Mouse (Mus musculus) hindbrain, embryonic 12.5 days (tissue): Measurements from ENCODE around the gene Gm38119. TPM values are rescaled to one million over a fixed set of nuclear protein-coding genes. Genes with fewer than 3 reads are reported as not detected.
"Not testable (repeated sequence)": the region's sequence is repeated elsewhere in the genome, so short reads cannot be mapped to it uniquely, and the experiment has no call there.

Experiments used
- ATAC-seq: fragments of 200-750 bp; cut with Nextera tagmentation; 2 replicates; pipeline ENCODE4 v1.8.0; 2017; ENCODE audit warnings: moderate TSS enrichment; ENCODE audit not compliant: low FRiP score
- H3K27ac ChIP-seq: fragments of 300-500 bp; sonication (generic); 2 replicates; pipeline ENCODE4 v1.5.1; 2016; ENCODE audit warnings: mild to moderate bottlenecking
- H3K27me3 ChIP-seq: fragments of 300-500 bp; sonication (generic); 2 replicates; pipeline ENCODE4 v1.6.1; 2016; ENCODE audit warnings: mild to moderate bottlenecking
- H3K36me3 ChIP-seq: fragments of 300-500 bp; sonication (generic); 2 replicates; pipeline ENCODE4 v1.6.1; 2016; ENCODE audit warnings: mild to moderate bottlenecking
- H3K4me1 ChIP-seq: fragments of 300-500 bp; sonication (generic); 2 replicates; pipeline ENCODE4 v1.6.1; 2016
- H3K4me2 ChIP-seq: fragments of 300-500 bp; sonication (generic); replicated peaks from 2 replicates; pipeline ENCODE4 v1.6.1; 2016; ENCODE audit warnings: mild to moderate bottlenecking
- H3K4me3 ChIP-seq: fragments of 300-500 bp; sonication (generic); 2 replicates; pipeline ENCODE4 v1.5.1; 2016; ENCODE audit warnings: mild to moderate bottlenecking
- H3K9ac ChIP-seq: fragments of 300-500 bp; sonication (generic); 2 replicates; pipeline ENCODE4 v1.6.1; 2016; ENCODE audit warnings: mild to moderate bottlenecking, moderate library complexity
- H3K9me3 ChIP-seq: fragments of 300-500 bp; sonication (generic); replicated peaks from 2 replicates; pipeline ENCODE4 v1.6.1; 2016; ENCODE audit warnings: mild to moderate bottlenecking
- WGBS: fragments of 180-500 bp; shearing (Covaris S2); methylation state at CpG from one replicate; pipeline ENCODE4 v1.1.7; 2016; 5-methylcytosine and 5-hydroxymethylcytosine counted together
- polyA plus RNA-seq: library from polyadenylated mRNA; unstranded; fragments of >200 nt; fragmentation: Nextera tagmentation; extraction: Ambion mirVana; gene quantifications from 2 replicates; pipeline ENCODE4 v1.2.1, GENCODE M21; 2016

The Gm38119 gene
- polyA plus RNA-seq: not detected in 2 replicates

DNA sequence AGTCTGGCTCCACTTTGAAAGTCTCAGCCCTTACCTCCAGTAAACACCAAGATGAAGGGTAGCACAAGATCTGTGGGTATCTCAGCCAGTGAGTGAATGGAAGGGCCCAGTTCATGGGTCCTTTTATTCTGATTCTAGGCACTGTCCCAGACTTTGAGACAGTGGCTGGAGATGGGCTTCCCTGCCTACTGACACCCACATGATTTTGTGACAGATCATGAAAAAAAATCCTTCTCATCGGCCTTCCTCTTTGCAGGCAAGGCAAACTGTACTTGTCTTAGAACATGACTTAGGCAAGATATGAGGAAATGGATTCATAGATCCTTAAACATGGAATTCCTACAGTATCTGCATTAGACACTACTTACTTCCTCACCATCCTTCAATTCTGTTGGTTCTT is at the start of gene Gm38119:
TSS of gene Gm38119 (minus strand) at position 101 of the 400 bp plus-strand sequence.
- no peak within 1 kb of the TSS for H3K4me3 ChIP-seq
- no peaks in the 10 kb centered on the region for H3K36me3 ChIP-seq
- no peaks in the 10 kb centered on the region for H3K27me3 ChIP-seq
- no peaks in the 10 kb centered on the region for H3K4me1 ChIP-seq
- H3K27ac ChIP-seq: no peak within 1 kb of the TSS
- ATAC-seq: no peak
- no peaks in the 10 kb centered on the region for H3K9me3 ChIP-seq
- 88% methylated on average over 1 of the region's 1 CpGs for whole genome bisulfite sequencing
- H3K4me2 ChIP-seq: no peak within 1 kb of the TSS
- H3K9ac ChIP-seq: no peak within 1 kb of the TSS

DNA sequence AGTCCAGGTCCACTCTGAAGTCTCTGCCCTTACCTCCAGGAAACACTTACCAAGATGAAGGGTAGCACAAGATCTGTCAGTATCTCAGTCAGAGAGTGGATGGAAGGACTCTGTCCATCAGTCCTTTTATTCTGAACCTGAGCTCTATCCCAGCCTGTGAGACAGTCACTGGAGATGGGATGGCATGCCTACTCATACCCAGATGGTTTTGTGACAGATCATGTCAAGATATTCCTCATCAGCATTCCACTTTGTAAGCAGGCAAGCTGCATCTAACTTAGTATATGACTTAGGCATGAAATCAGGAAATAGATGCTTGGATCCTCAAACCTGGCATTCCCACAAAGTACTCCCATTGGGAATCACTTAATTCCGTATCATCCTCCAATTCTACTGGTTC is 39.9 kb upstream of the Gm38119 start, which contains the start of gene Lce1i:
TSS of gene Lce1i (minus strand) at position 101 of the 400 bp plus-strand sequence.
- no peak for ATAC-seq

DNA sequence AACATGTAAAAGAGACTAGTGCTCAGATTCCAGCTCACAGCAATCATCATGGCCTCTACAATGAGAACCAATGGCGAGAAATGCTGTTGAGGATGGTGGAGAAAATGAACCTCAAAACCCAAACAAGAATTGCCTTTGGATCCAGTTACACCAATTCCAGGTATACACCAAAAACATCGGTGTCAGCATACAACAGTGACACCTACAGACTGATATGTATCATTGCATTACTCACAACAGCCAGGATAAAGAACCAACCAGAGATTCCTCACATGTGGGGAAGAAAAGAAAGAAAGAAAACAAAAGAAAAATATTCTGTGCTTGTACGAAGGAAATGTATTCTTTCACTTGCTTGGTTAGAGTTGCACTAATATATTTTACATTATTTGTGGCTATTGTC is 32.7 kb upstream of the Gm38119 start:
- no peak overlapping the region for H3K4me2 ChIP-seq
- 26% methylated on average over 3 of the region's 3 CpGs for WGBS
- H3K4me3 ChIP-seq: no peak overlapping the region
- H3K27me3 ChIP-seq: no peaks in the 10 kb centered on the region
- H3K9ac ChIP-seq: no peak overlapping the region
- no peak for ATAC-seq
- no peaks in the 10 kb centered on the region for H3K4me1 ChIP-seq
- H3K27ac ChIP-seq: no peak overlapping the region
- H3K36me3 ChIP-seq: no peaks in the 10 kb centered on the region
- no peaks in the 10 kb centered on the region for H3K9me3 ChIP-seq

More for the DNA sequence above, 39.9 kb upstream of the Gm38119 start, which contains the start of gene Lce1i:
- no peak within 1 kb of the TSS for H3K4me3 ChIP-seq
- no peaks in the 10 kb centered on the region for H3K27me3 ChIP-seq
- H3K4me2 ChIP-seq: no peak within 1 kb of the TSS
- no peaks in the 10 kb centered on the region for H3K36me3 ChIP-seq
- H3K9ac ChIP-seq: no peak within 1 kb of the TSS
- 86% methylated on average over 1 of the region's 1 CpGs for WGBS
- no peaks in the 10 kb centered on the region for H3K9me3 ChIP-seq
- H3K4me1 ChIP-seq: no peaks in the 10 kb centered on the region
- H3K27ac ChIP-seq: no peak within 1 kb of the TSS

DNA sequence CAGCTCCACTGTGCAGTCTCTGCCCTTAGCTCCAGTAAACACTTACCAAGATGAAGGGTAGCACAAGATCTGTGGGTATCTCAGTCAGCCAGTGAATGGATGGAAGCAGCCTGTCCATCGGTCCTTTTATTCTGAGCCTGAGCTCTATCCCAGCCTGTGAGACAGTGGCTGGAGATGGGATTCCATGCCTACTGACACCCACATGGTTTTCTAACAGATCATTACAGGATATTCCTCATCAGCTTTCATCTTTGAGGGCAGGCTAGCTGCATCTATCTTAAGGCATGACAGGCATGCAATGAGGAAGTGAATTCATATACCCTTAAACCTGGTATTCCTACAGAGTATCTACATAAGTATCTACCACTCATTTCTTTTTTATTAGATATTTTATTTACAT is 26.1 kb upstream of the Gm38119 start, which contains the start of gene Lce1h:
TSS of gene Lce1h (minus strand) at position 101 of the 400 bp plus-strand sequence.
- no peaks in the 10 kb centered on the region for H3K4me1 ChIP-seq
- ATAC-seq: no peak
- WGBS: 96% methylated on average over 1 of the region's 1 CpGs

DNA sequence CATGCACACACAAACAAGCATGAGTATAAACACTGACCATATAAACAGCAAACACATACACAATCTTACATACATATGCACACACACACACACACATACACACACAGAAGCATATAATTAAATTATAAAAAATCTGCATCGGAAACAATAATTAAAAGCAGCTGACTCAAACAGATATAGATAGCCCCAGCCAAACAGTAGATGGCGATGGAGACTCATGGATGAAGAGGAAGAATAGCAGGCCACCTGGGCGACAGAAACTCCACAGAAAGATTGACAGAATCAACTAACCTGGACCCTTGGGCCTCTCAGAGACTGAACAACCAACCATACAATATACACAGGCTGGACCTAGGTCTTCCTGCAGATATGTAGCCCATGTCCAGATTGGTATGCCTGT is 14.3 kb upstream of the Gm38119 start:
- Histone ChIP-seq H3K4me2 (no peak overlapping the region), H3K4me1 (no peaks in the 10 kb centered on the region), H3K9ac (no peak overlapping the region), H3K27ac (no peak overlapping the region), H3K36me3 (no peaks in the 10 kb centered on the region), H3K9me3 (no peaks in the 10 kb centered on the region), H3K27me3 (no peaks in the 10 kb centered on the region), H3K4me3 (no peak overlapping the region)
- whole genome bisulfite sequencing: 32% methylated on average over 3 of the region's 3 CpGs
- no peak for ATAC-seq

More for the DNA sequence above, 26.1 kb upstream of the Gm38119 start, which contains the start of gene Lce1h:
- H3K4me3 ChIP-seq: no peak within 1 kb of the TSS
- H3K27ac ChIP-seq: no peak within 1 kb of the TSS
- no peaks in the 10 kb centered on the region for H3K27me3 ChIP-seq
- H3K4me2 ChIP-seq: no peak within 1 kb of the TSS
- H3K9ac ChIP-seq: no peak within 1 kb of the TSS
- H3K36me3 ChIP-seq: no peaks in the 10 kb centered on the region
- no peaks in the 10 kb centered on the region for H3K9me3 ChIP-seq

DNA sequence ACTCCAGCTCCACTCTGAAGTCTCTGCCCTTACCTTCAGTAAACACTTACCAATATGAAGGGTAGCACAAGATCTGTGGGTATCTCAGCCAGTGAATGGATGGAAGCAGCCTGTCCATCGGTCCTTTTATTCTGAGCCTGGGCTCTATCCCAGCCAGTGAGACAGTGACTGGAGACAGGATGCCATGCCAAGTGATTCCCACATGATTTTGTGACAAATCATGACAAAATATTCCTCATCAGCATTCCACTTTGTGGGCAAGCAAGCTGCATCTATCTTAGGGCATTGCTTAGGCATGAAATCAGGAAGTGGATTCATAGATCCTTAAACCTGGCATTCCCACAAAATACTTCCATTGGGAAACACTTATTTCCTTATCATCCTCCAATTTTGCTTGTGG is 13.3 kb upstream of the Gm38119 start, which contains the start of gene Lce1g:
TSS of gene Lce1g (minus strand) at position 101 of the 400 bp plus-strand sequence.
- H3K4me1 ChIP-seq: no peaks in the 10 kb centered on the region
- no peaks in the 10 kb centered on the region for H3K27me3 ChIP-seq
- H3K9me3 ChIP-seq: no peaks in the 10 kb centered on the region
- no peak within 1 kb of the TSS for H3K27ac ChIP-seq
- no peaks in the 10 kb centered on the region for H3K36me3 ChIP-seq
- no peak within 1 kb of the TSS for H3K9ac ChIP-seq
- H3K4me2 ChIP-seq: no peak within 1 kb of the TSS
- WGBS: 85% methylated on average over 1 of the region's 1 CpGs
- no peak for ATAC-seq
- no peak within 1 kb of the TSS for H3K4me3 ChIP-seq

DNA sequence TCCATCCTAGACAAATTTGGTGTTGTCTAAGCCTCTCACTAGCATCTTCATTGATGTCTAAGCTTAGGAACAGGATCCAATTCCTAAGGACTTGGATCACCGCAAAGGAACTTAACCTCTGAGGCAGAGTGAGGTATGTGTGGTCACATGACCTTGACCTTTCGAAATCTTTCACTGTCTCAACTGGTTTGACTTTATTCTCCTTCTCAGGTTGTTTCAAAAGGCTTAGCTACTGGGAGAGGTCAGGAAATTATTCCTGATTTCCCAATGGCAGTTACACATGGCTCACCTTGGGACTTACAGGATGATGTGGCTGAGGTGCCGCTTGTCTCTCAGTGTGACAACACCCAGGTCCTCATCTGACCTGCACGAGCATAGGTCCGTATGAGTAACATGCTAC is 16.3 kb downstream of the Gm38119 start:
- Histone ChIP-seq H3K27ac (no peak overlapping the region), H3K4me2 (no peak overlapping the region), H3K27me3 (no peaks in the 10 kb centered on the region), H3K4me3 (no peak overlapping the region), H3K4me1 (no peaks in the 10 kb centered on the region), H3K9me3 (no peaks in the 10 kb centered on the region), H3K9ac (no peak overlapping the region), H3K36me3 (no peaks in the 10 kb centered on the region)
- WGBS: 91% methylated on average over 5 of the region's 5 CpGs
- no peak for ATAC-seq

DNA sequence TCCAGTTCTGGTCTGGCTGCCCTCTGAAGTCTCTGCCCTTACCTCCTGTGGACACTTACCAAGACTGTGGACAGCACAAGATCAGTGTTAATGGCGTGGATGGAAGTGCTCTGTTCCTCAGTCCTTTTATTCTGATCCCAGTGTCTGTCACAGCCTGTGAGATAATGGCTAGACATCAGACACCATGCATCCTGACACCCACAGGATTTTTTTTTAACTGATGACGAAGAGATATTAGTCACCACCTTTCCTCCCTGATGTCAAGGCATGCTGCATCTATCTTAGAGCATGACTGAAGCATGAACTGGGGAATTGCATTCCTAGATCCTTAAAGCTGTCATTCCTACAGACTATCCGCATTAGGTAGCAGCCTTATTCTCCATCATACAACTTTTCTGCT is 18.6 kb downstream of the Gm38119 start, which contains the start of gene Lce1f:
TSS of gene Lce1f (minus strand) at position 101 of the 400 bp plus-strand sequence.
- Histone ChIP-seq H3K4me1 (no peaks in the 10 kb centered on the region), H3K9ac (no peak within 1 kb of the TSS), H3K27ac (no peak within 1 kb of the TSS), H3K4me3 (no peak within 1 kb of the TSS), H3K4me2 (no peak within 1 kb of the TSS), H3K36me3 (no peaks in the 10 kb centered on the region), H3K27me3 (no peaks in the 10 kb centered on the region), H3K9me3 (no peaks in the 10 kb centered on the region)
- 89% methylated on average over 3 of the region's 3 CpGs for WGBS
- no peak for ATAC-seq

DNA sequence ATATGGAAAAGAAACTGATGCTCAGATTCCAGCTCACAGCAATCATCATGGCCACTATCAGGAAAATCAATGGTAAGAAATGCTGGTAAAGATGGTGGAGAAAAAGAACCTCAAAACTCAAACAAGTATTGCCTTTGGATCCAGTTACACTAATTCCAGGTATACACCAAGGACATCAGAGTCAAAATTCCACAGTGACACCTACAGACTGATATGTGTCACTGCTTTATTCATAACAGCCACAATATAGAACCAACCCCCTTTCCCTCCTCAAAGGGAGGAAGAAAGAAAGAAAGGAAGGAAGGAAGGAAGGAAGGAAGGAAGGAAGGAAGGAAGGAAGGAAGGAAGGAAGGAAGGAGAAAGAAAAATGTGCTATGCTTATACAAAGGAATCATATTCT is 23.8 kb downstream of the Gm38119 start:
- Histone ChIP-seq H3K9ac (no peak overlapping the region), H3K4me1 (no peaks in the 10 kb centered on the region), H3K27me3 (no peaks in the 10 kb centered on the region), H3K36me3 (no peaks in the 10 kb centered on the region), H3K9me3 (no peaks in the 10 kb centered on the region), H3K4me2 (no peak overlapping the region), H3K4me3 (no peak overlapping the region), H3K27ac (no peak overlapping the region)
- no peak for ATAC-seq

DNA sequence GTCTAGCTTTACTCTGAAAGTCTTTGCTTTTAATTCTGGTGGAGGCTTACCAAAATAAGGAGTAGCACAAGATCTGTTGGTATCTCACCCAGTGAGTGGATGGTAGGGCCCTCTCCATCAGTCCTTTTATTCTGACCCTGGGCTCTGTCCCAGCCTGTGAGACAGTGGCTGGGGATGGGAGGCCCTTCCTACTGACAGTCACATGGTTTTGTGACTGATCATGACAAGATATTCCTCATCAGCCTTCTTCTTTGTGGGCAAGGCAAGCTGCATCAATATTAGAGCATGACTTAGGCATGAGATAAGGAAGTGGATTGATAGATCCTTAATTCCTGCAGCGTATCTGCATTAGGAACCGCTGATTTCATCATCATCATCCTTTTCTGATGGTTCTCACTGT is 29.9 kb downstream of the Gm38119 start, which contains the start of gene Lce1e:
TSS of gene Lce1e (minus strand) at position 101 of the 400 bp plus-strand sequence.
- no peak within 1 kb of the TSS for H3K9ac ChIP-seq
- ATAC-seq: no peak
- H3K27me3 ChIP-seq: no peaks in the 10 kb centered on the region
- H3K9me3 ChIP-seq: no peaks in the 10 kb centered on the region
- H3K4me3 ChIP-seq: no peak within 1 kb of the TSS
- H3K27ac ChIP-seq: no peak within 1 kb of the TSS
- no peaks in the 10 kb centered on the region for H3K4me1 ChIP-seq
- H3K36me3 ChIP-seq: no peaks in the 10 kb centered on the region
- 88% methylated on average over 2 of the region's 2 CpGs for WGBS
- H3K4me2 ChIP-seq: no peak within 1 kb of the TSS

DNA sequence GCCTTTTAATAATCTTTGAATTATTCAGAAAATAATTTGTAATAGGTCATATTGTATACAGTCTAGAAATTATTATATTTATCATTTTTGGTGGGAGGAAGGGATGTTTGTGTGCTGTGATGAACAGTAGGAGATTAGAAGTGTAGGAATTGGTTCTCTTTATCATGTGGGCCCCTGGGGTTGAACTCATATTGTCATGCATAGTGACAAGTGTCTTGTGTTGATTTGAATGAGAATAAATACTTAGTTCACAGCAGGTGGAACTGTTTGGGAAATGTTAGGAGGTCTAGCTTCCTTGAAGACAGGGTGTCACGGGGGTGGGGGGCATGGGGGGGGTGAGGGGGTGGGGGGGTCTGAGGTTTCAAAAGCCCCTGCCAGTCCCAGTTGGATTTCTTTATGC is 44.3 kb downstream of the Gm38119 start:
- Histone ChIP-seq H3K4me1 (no peaks in the 10 kb centered on the region), H3K4me2 (no peak overlapping the region), H3K27me3 (no peaks in the 10 kb centered on the region), H3K36me3 (no peaks in the 10 kb centered on the region), H3K4me3 (no peak overlapping the region), H3K9me3 (no peaks in the 10 kb centered on the region), H3K27ac (no peak overlapping the region), H3K9ac (no peak overlapping the region)
- WGBS: 13% methylated on average over 1 of the region's 1 CpGs
- no peak for ATAC-seq

DNA sequence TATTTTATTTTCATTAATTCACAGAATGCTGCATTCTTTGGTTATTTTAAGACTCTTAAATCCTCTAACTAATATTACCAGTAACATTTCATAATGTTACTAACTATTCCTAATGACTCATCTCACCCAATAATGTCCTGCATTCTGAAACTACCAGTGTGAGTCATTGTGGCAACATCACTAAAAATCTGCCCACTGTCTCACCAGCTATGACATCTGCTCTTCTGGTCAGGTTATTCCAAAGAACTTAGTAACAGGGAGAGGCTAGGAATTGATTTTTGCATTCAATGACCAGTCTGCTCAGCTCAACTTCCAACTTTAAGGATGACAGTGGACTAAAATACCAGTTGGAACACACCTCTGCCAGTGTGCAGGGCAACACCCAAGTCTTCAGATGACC is 47.2 kb downstream of the Gm38119 start:
- ATAC-seq: no peak

DNA sequence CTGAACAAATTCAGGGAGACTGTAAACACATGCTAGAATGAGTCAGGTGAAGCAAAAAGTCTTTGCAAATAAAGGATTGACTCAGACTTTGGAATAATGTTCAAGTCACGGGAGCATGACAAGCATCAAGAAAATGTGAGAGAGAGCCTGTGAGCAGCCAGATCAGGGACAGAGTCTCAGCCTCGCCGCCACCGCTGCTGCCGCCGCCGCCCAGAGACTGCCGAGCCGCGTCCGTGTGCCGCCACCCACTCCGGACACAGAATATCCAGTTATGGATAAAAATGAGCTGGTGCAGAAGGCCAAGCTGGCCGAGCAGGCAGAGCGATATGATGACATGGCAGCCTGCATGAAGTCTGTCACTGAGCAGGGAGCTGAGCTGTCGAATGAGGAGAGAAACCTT is 49.7 kb downstream of the Gm38119 start:
- H3K27me3 ChIP-seq, H3K36me3 ChIP-seq, H3K9ac ChIP-seq, H3K4me1 ChIP-seq, H3K27ac ChIP-seq, H3K4me3 ChIP-seq, H3K9me3 ChIP-seq, ATAC-seq, H3K4me2 ChIP-seq: not testable (repeated sequence)
- 72% methylated on average over 16 of the region's 16 CpGs for WGBS

More for the DNA sequence above, 47.2 kb downstream of the Gm38119 start:
- no peak overlapping the region for H3K4me3 ChIP-seq
- H3K4me1 ChIP-seq: no peaks in the 10 kb centered on the region
- no peak overlapping the region for H3K27ac ChIP-seq
- no peak overlapping the region for H3K9ac ChIP-seq
- H3K27me3 ChIP-seq: no peaks in the 10 kb centered on the region
- H3K4me2 ChIP-seq: no peak overlapping the region
- no peaks in the 10 kb centered on the region for H3K36me3 ChIP-seq
- H3K9me3 ChIP-seq: no peaks in the 10 kb centered on the region
